ENCODE assay signal across 23 mouse cellular contexts in genomic region chr3:9145612-9146011, GRCm38 (mm10).
A peak's percentile ranks its signal among the peaks of the same experiment; 100 is the strongest.
DNase-seq lines count a peak whose midpoint lies in the region; ATAC-seq and TF ChIP-seq lines count a peak whose summit lies in the region.
"Had no signal": no experiment of that assay in that cellular context is flagged by ENCODE, and none has a peak within 500 bp of the region (broad histone marks: within the 10 kb centered on the region; RNA-seq: fewer than 3 reads in every experiment).

No protein-coding gene starts in this region.

- no peaks in the 10 kb centered on the region for H3K4me1 ChIP-seq in lung, postnatal 0 days (ENCODE audit: insufficient read depth, low read depth, low read length)
- H3K4me1 ChIP-seq in embryonic fibroblast, embryonic 13.5 days (ENCODE audit: control insufficient read depth, insufficient read depth, low read length), result peaks cover 11% of the 10 kb centered on the region
- no peaks in the 10 kb centered on the region for H3K4me1 ChIP-seq in midbrain, embryonic 13.5 days (replicated peaks)
- H3K4me1 ChIP-seq in heart, embryonic 10.5 days, result 0 out of 2 replicates have a peak, but pooled peaks cover 2% of the 10 kb centered on the region
- H3K4me1 ChIP-seq: embryonic facial prominence, embryonic 13.5 days; forebrain, embryonic 12.5 days; heart, embryonic 15.5 days; hindbrain, embryonic 13.5 days; intestine, embryonic 15.5 days had no signal

- ATAC-seq in lung, postnatal 0 days, result no peak
- no peak for ATAC-seq in midbrain, embryonic 13.5 days
- ATAC-seq: forebrain, embryonic 16.5 days; intestine, embryonic 15.5 days had no signal

- peak; percentile 13 for DNase-seq in lung, postnatal 0 days (ENCODE audit: low spot score)
- DNase-seq in lung, postnatal 36 days, result no peak
- peak; percentile 43 for DNase-seq in Muller cell, postnatal 12 days (ENCODE audit: inconsistent ontology term)
- DNase-seq in kidney, adult 8-10 months, result no peak
- no peak for DNase-seq in heart, embryonic 10.5 days (ENCODE audit: low spot score)
- DNase-seq: adrenal gland, adult 8-10 months; cerebellum, adult 11-12 months; cerebellum, adult 9-11 months; cerebellum, postnatal 36 days; gastrocnemius, postnatal 10 days; heart, adult 18-20 months; heart, postnatal 14 days; kidney, adult 2 months had no signal

- no peak for TF ChIP-seq CTCF in lung, postnatal 0 days (IDR thresholded peaks at IDR 0.05)
- no peak for TF ChIP-seq CTCF in embryonic fibroblast, embryonic 13.5 days (IDR thresholded peaks at IDR 0.05; ENCODE audit: borderline replicate concordance, insufficient read depth, low read length)

- no peak overlapping the region for H3K9ac ChIP-seq in lung, postnatal 0 days (replicated peaks; ENCODE audit: low read depth)
- H3K9ac ChIP-seq in midbrain, embryonic 13.5 days (replicated peaks), result no peak overlapping the region
- H3K9ac ChIP-seq: embryonic facial prominence, embryonic 13.5 days; forebrain, embryonic 12.5 days; heart, embryonic 15.5 days; hindbrain, embryonic 13.5 days; intestine, embryonic 15.5 days had no signal

- H3K9me3 ChIP-seq in lung, postnatal 0 days (ENCODE audit: low read length), result no peaks in the 10 kb centered on the region
- no peaks in the 10 kb centered on the region for H3K9me3 ChIP-seq in midbrain, embryonic 13.5 days
- H3K9me3 ChIP-seq in heart, embryonic 10.5 days, result no peaks in the 10 kb centered on the region
- H3K9me3 ChIP-seq: embryonic facial prominence, embryonic 13.5 days; forebrain, embryonic 12.5 days; heart, embryonic 15.5 days; hindbrain, embryonic 13.5 days; intestine, embryonic 15.5 days had no signal

- H3K27me3 ChIP-seq in lung, postnatal 0 days (replicated peaks; ENCODE audit: insufficient read depth, low read length), result no peaks in the 10 kb centered on the region
- no peaks in the 10 kb centered on the region for H3K27me3 ChIP-seq in midbrain, embryonic 13.5 days
- H3K27me3 ChIP-seq in heart, embryonic 10.5 days (ENCODE audit: insufficient read depth, poor library complexity, severe bottlenecking), result no peaks in the 10 kb centered on the region
- H3K27me3 ChIP-seq: CH12.LX; embryonic facial prominence, embryonic 13.5 days; forebrain, embryonic 12.5 days; heart, embryonic 15.5 days; hindbrain, embryonic 13.5 days; intestine, embryonic 15.5 days had no signal

- no peaks in the 10 kb centered on the region for H3K36me3 ChIP-seq in lung, postnatal 0 days (ENCODE audit: insufficient read depth, low read length)
- no peaks in the 10 kb centered on the region for H3K36me3 ChIP-seq in midbrain, embryonic 13.5 days
- no peaks in the 10 kb centered on the region for H3K36me3 ChIP-seq in heart, embryonic 10.5 days
- H3K36me3 ChIP-seq: embryonic facial prominence, embryonic 13.5 days; forebrain, embryonic 12.5 days; heart, embryonic 15.5 days; hindbrain, embryonic 13.5 days; intestine, embryonic 15.5 days had no signal

- no peak for TF ChIP-seq EP300 in lung, postnatal 0 days (IDR thresholded peaks at IDR 0.05)

- no peak for TF ChIP-seq POLR2A in embryonic fibroblast, embryonic 13.5 days (IDR thresholded peaks at IDR 0.05; ENCODE audit: low read depth, low read length)

- WGBS in lung, postnatal 0 days, result 64% methylated on average over 7 of the region's 7 CpGs
- 93% methylated on average over 7 of the region's 7 CpGs for WGBS in midbrain, embryonic 13.5 days
- WGBS in heart, embryonic 10.5 days, result 82% methylated on average over 7 of the region's 7 CpGs

- no peak overlapping the region for H3K4me3 ChIP-seq in lung, postnatal 0 days (ENCODE audit: low read depth, low read length)
- H3K4me3 ChIP-seq in embryonic fibroblast, embryonic 13.5 days (ENCODE audit: insufficient read depth, low read length), result no peak overlapping the region
- H3K4me3 ChIP-seq in midbrain, embryonic 13.5 days (replicated peaks), result no peak overlapping the region
- no peak overlapping the region for H3K4me3 ChIP-seq in heart, embryonic 10.5 days
- H3K4me3 ChIP-seq: embryonic facial prominence, embryonic 13.5 days; forebrain, embryonic 12.5 days; heart, embryonic 15.5 days; hindbrain, embryonic 13.5 days; intestine, embryonic 15.5 days had no signal

- H3K4me2 ChIP-seq in lung, postnatal 0 days (replicated peaks; ENCODE audit: low read depth, low read length), result no peak overlapping the region
- no peak overlapping the region for H3K4me2 ChIP-seq in midbrain, embryonic 13.5 days (replicated peaks)
- H3K4me2 ChIP-seq: embryonic facial prominence, embryonic 13.5 days; forebrain, embryonic 12.5 days; heart, embryonic 11.5 days; heart, embryonic 15.5 days; hindbrain, embryonic 13.5 days; intestine, embryonic 15.5 days had no signal

- no peak overlapping the region for H3K27ac ChIP-seq in lung, postnatal 0 days (ENCODE audit: low read length)
- peak overlapping the region; percentile 88 for H3K27ac ChIP-seq in embryonic fibroblast, embryonic 13.5 days (ENCODE audit: insufficient read depth, low read length)
- H3K27ac ChIP-seq in midbrain, embryonic 13.5 days, result no peak overlapping the region
- no peak overlapping the region for H3K27ac ChIP-seq in heart, embryonic 10.5 days
- H3K27ac ChIP-seq: embryonic facial prominence, embryonic 13.5 days; forebrain, embryonic 12.5 days; heart, embryonic 15.5 days; hindbrain, embryonic 13.5 days; intestine, embryonic 15.5 days had no signal

Comparison
In these comparisons a context has a peak if more than half of its experiments do, and no peak if none do; other contexts are left out.
1. DNase-seq: peak in lung, postnatal 0 days (single experiment) and Muller cell, postnatal 12 days (single experiment); none in lung, postnatal 36 days (single experiment), kidney, adult 8-10 months (0 of 2) and heart, embryonic 10.5 days (single experiment).